Mouse (Mus musculus) cerebellum, adult 18-20 months (tissue): ENCODE data around the gene Msi2.

ENCODE experiments used
- DNase-seq, 2 experiments: peaks; one replicate each; pipeline ENCODE4 v3.0.0; 2021

Msi2 gene

GRCm38 (mm10) chr11:88293631-88294393 lies 424.5 kb downstream of the Msi2 start, which contains the start of gene Ccdc182:
TSS of gene Ccdc182 (plus strand) at chr11:88294058.
- DNase-seq, result no peak

- DNase-seq, result peak; percentile 38 to 39
Measured at GRCm38 (mm10) chr11:88291688-88292087, 426.6 kb downstream of the Msi2 start.

- no peak for DNase-seq
Measured at GRCm38 (mm10) chr11:88291245-88291644, 427.1 kb downstream of the Msi2 start.
